Mouse (Mus musculus) liver, adult (tissue): ENCODE measurements around the gene Cnn2.

Source experiments
- GATA4 ChIP-seq: IDR thresholded peaks from 2 replicates; pipeline ENCODE4 v1.6.1; 2014; ENCODE audit warnings: mild to moderate bottlenecking, low read length; ENCODE audit not compliant: insufficient replicate concordance

The Cnn2 gene

DNA sequence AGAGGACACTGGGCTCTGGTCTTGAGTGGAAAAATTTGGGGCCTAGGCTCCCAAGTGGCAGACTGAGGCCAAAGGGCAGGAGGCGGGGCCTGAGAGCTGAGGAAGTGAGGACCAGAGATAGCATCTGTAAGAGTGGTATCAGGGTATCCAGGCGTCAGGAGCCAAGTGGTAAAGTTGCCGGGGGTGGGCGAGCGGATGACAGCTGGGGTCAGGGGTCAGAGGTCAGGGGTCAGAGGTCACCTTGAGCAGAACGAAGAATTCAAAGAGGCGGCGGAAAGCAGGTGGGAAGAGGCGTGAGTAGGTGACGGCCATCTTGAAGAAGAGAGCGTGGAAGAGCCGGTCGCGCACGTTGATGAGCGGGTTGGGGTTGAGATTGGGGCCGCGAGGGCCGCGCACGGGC lies 4.7 kb upstream of the Cnn2 start:
- no peak; the same call in 1 of the 2 replicates for TF ChIP-seq GATA4

DNA sequence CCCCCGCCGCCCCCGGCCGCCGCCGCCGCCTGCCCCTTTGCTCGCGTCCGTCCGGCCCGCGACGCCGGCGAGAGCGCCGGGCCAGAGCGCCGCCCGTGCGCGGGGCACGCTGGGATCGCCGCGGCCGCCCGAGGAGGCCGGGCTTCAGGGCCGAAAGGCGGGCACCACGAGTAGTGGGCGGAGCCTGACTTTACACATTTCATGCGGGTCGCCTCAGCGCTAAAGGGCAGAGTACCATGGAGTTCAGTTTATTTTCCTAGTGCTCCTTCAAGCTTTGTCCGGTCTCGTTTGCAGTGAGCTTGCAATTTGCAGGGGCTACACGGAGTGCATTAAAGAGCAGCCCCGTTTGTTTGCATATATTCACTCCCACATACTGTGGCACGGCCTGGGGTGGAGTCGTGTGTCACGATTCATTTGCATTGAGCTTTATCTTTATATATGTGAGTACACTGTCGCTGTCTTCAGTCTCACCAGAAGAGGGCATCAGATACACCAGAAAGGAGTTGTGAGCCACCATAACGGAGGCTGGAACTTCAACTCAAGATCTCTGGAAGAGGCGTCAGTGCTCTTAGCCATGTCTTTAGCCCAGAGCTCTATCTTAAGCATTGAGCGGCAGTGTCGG lies 4.1 kb upstream of the Cnn2 start, which contains the start of gene Tmem259:
TSS of gene Tmem259 (minus strand) at position 136 of the 622 bp plus-strand sequence.
- TF ChIP-seq GATA4, result no peak

GRCm38 (mm10) chr10:79984871-79985270 lies 3.5 kb upstream of the Cnn2 start:
- TF ChIP-seq GATA4, result no peak

- TF ChIP-seq GATA4, result 0 out of 2 replicates have a peak, but pooled peaks have one; percentile 17
Measured at GRCm38 (mm10) chr10:79985334-79986231, 2.8 kb upstream of the Cnn2 start.

DNA sequence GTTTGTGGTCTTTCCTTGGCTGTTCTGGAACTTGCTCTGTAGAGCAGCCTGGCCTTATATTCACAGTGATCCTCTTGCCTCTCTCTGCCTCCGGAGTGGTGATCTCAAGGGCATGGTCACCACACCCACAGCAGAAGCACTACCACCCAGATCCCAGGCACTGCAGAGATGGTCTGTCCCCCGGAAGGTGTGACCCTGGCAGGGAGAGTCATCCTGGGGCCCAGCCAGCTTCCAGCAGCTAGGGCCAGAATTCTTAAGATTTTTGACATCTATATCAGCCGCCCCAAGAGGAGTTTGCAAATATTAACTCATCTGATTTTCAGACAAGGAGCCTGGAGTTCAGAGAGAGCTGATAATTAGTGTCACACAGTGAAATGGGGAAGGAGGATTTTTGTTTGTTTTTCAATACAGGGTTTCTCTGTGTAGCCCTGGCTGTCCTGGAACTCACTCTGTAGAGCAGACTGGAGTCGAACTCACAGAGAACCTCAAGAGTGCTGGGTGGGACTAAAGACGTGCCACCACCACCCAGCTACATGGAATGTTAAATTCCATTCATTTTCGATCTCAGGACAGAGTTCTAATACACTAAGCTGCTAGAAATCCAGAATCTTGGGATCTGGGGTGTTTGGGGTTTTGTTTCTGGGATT lies 2.0 kb upstream of the Cnn2 start:
- TF ChIP-seq GATA4, result no peak

GRCm38 (mm10) chr10:79986963-79987362 lies 1.4 kb upstream of the Cnn2 start:
- TF ChIP-seq GATA4, result no peak

DNA sequence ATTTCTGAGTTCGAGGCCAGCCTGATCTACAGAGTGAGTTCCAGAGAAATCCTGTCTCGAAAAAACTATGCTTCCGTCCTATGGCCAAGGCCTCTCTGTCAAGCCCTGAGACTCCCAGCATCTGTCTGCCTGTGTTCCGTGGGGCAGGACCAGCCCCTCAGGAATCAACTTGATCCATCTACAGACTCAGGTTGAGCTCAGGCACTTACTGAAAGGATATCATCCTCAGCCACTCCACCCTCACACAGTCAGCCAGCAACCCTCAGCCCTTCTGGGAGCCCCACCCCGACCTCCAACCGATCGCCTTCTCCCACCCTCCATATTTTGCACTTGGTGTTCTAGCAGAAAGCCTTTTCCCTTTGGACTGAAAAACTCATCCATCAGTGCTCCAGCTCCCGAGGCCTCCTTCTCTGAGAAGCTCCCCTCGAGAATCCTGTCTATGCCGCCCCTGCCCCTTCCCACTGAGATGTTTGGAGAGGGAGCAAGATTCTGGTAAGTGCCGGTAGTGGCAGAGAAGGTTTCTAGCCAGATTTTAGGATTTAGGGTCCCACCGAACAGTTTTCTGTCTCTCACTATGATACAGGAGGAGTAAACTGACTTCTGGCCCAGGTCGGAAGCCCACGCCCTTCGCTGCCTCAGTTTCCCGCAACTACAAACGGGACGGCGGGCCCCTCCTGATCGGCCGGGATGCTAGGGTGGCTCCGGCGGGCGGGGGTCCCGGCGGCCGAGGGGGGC lies 446 bp upstream of the Cnn2 start:
- no peak for TF ChIP-seq GATA4

GRCm38 (mm10) chr10:79989272-79989786 lies 945 bp downstream of the Cnn2 start:
- no peak for TF ChIP-seq GATA4

DNA sequence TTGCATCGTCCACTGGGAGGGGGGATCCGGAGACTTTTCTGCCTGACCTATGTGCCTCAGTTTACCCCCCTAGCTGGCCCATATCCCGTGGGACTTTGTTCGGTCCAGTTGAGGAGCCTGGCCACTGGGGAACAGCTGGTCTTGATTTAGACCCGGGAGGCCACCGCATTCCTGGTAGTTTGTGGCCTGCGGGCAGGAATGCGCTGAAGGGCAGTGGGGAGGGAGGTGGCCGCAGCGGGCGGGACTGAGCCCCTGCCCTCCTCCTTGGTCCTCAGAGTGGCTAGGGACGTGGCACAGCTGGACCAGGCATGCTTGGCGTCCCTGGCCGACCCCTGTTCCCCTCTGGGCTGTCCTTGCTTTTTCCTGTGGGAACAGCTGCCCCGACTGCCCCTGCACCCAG lies 1.5 kb downstream of the Cnn2 start:
- no peak for TF ChIP-seq GATA4

- TF ChIP-seq GATA4, result no peak
Measured at GRCm38 (mm10) chr10:79991099-79991498, 2.7 kb downstream of the Cnn2 start.

- no peak for TF ChIP-seq GATA4
Measured at GRCm38 (mm10) chr10:79991548-79991947, 3.2 kb downstream of the Cnn2 start.

GRCm38 (mm10) chr10:79994397-79995115 lies 6.2 kb downstream of the Cnn2 start:
- TF ChIP-seq GATA4, result no peak

GRCm38 (mm10) chr10:79995636-79996035 lies 7.3 kb downstream of the Cnn2 start:
- TF ChIP-seq GATA4, result no peak
